Mouse (Mus musculus) testis, adult 2 months (tissue): ENCODE results near the gene D6Ertd527e.

ENCODE experiments used
- CTCF ChIP-seq: fragments of 200-500 bp; IDR thresholded peaks from 2 replicates; pipeline ENCODE4 v1.5.1; 2012; ENCODE audit warnings: low read depth, mild to moderate bottlenecking, inconsistent platforms, low read length, moderate library complexity; ENCODE audit not compliant: control insufficient read depth, insufficient read depth, insufficient replicate concordance
- POLR2A ChIP-seq: fragments of 200-500 bp; IDR thresholded peaks from 2 replicates; pipeline ENCODE4 v1.6.1; 2012; ENCODE audit warnings: low read depth, mild to moderate bottlenecking, inconsistent platforms, low read length, moderate library complexity; ENCODE audit not compliant: control insufficient read depth

GRCm38 (mm10) chr6:87119066-87119837, 14.7 kb downstream of the D6Ertd527e start:
- no peak for TF ChIP-seq CTCF
- TF ChIP-seq POLR2A, result no peak
